Mouse (Mus musculus) kidney, embryonic 14.5 days (tissue): Measurements from ENCODE around the gene Alg11. TPM values are rescaled to one million over a fixed set of nuclear protein-coding genes. Genes with fewer than 3 reads are reported as not detected.

Experiments used
- ATAC-seq: fragments of 200-750 bp; cut with Nextera tagmentation; 2 replicates; pipeline ENCODE4 v1.8.0; 2017; ENCODE audit warnings: moderate number of reproducible peaks, mild to moderate bottlenecking, moderate TSS enrichment, moderate library complexity; ENCODE audit not compliant: low FRiP score, low TSS enrichment
- H3K27ac ChIP-seq: fragments of 300-500 bp; sonication (generic); 2 replicates; pipeline ENCODE4 v1.5.1; 2014; ENCODE audit warnings: low read depth, mild to moderate bottlenecking, low read length, moderate library complexity, mixed read lengths
- H3K27me3 ChIP-seq: fragments of 300-500 bp; sonication (generic); 2 replicates; pipeline ENCODE4 v1.6.1; 2014; ENCODE audit warnings: mild to moderate bottlenecking, low read length; ENCODE audit not compliant: control insufficient read depth, insufficient read depth
- H3K36me3 ChIP-seq: fragments of 300-500 bp; sonication (generic); 2 replicates; pipeline ENCODE4 v1.6.1; 2014; ENCODE audit warnings: low read length, mixed read lengths; ENCODE audit not compliant: control insufficient read depth, insufficient read depth
- H3K4me1 ChIP-seq: fragments of 300-500 bp; sonication (generic); 2 replicates; pipeline ENCODE4 v1.6.1; 2014; ENCODE audit warnings: low read length, mixed read lengths; ENCODE audit not compliant: control insufficient read depth, insufficient read depth
- H3K4me2 ChIP-seq: fragments of 300-500 bp; sonication (generic); replicated peaks from 2 replicates; pipeline ENCODE4 v1.6.1; 2014; ENCODE audit warnings: low read depth, mild to moderate bottlenecking, low read length
- H3K4me3 ChIP-seq: fragments of 300-500 bp; sonication (generic); 2 replicates; pipeline ENCODE4 v1.5.1; 2014; ENCODE audit warnings: mild to moderate bottlenecking, low read length
- H3K9ac ChIP-seq: fragments of 300-500 bp; sonication (generic); 2 replicates; pipeline ENCODE4 v1.6.1; 2014; ENCODE audit warnings: low read depth, mild to moderate bottlenecking, low read length, moderate library complexity
- H3K9me3 ChIP-seq: fragments of 300-500 bp; sonication (generic); 2 replicates; pipeline ENCODE4 v1.6.1; 2016; ENCODE audit warnings: low read length; ENCODE audit not compliant: control insufficient read depth
- WGBS: fragments of 180-500 bp; shearing (Covaris S2); extraction: QIAGEN DNeasy Blood & Tissue Kit; methylation state at CpG from one replicate; pipeline ENCODE4 v1.1.7; 2014; 5-methylcytosine and 5-hydroxymethylcytosine counted together
- polyA plus RNA-seq: library from polyadenylated mRNA; unstranded; fragments of >200 nt; fragmentation: Nextera tagmentation; extraction: Ambion mirVana; gene quantifications from 2 replicates; pipeline ENCODE4 v1.2.1, GENCODE M21; 2014

Gene Alg11
- polyA plus RNA-seq, 1 experiment from 2014 or later: 35.8 TPM

DNA sequence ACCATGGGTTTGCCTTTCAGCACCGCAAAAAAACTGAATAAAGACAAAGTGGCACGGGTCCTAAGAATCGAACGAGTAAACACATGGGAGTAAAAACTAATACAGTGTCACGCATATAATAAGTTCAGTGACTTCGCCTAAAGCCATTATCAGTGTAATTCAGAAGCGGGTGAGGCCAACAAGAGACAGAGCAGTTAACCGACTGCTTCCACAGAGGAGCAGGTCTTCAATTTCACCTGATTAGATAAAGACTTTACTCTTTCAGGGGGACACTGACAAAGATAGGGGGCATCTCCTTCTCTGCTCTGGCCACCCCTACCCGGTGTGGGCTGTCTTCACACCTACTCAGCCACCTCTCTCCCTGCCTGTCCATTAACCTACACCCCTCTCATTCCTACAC, 2.2 kb upstream of the Alg11 start:
- no peaks in the 10 kb centered on the region for H3K4me1 ChIP-seq
- no peak for ATAC-seq
- peaks cover 7% of the 10 kb centered on the region; the same call in 1 of the 2 replicates for H3K36me3 ChIP-seq
- 80% methylated on average over 9 of the region's 9 CpGs for WGBS
- H3K4me2 ChIP-seq: no peak overlapping the region
- no peak overlapping the region for H3K4me3 ChIP-seq
- H3K9me3 ChIP-seq: no peaks in the 10 kb centered on the region
- H3K27me3 ChIP-seq: peaks cover 16% of the 10 kb centered on the region
- no peak overlapping the region for H3K9ac ChIP-seq
- no peak overlapping the region for H3K27ac ChIP-seq

DNA sequence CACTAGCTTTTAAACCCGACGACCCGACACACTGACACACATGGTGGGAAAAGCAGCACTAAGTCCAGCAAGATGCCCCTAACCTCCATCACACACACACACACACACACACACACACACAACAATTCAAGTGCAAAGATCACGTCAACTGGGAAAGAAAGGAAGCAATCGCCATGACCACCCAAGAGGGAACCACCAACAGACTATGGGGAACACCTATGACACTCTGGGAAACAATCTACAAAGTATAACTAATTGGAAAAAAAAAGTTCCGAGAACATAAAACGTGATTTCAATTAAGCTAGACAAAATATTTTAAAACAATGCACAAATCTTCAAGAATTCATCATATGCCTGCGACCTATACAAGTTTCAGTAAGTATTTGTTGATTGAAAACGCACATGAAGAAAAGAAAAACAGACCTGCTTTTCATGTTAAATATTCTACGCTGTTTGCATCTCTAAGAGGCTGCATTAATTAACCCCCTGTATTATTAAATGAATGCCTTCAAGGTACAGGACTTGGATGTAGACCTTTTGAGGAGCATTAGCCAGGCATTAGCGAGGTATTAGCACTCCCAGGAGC, 1.3 kb upstream of the Alg11 start:
- peak overlapping the region; percentile 62; the same call in 1 of the 2 replicates for H3K9ac ChIP-seq
- H3K4me2 ChIP-seq: peak overlapping the region; percentile 73
- H3K4me1 ChIP-seq: no peaks in the 10 kb centered on the region
- no peak overlapping the region for H3K27ac ChIP-seq
- H3K9me3 ChIP-seq: no peaks in the 10 kb centered on the region
- H3K27me3 ChIP-seq: peaks cover 16% of the 10 kb centered on the region
- peak overlapping the region; percentile 63 for H3K4me3 ChIP-seq
- ATAC-seq: no peak
- H3K36me3 ChIP-seq: peaks cover 14% of the 10 kb centered on the region; the same call in 1 of the 2 replicates
- WGBS: 43% methylated on average over 11 of the region's 11 CpGs

DNA sequence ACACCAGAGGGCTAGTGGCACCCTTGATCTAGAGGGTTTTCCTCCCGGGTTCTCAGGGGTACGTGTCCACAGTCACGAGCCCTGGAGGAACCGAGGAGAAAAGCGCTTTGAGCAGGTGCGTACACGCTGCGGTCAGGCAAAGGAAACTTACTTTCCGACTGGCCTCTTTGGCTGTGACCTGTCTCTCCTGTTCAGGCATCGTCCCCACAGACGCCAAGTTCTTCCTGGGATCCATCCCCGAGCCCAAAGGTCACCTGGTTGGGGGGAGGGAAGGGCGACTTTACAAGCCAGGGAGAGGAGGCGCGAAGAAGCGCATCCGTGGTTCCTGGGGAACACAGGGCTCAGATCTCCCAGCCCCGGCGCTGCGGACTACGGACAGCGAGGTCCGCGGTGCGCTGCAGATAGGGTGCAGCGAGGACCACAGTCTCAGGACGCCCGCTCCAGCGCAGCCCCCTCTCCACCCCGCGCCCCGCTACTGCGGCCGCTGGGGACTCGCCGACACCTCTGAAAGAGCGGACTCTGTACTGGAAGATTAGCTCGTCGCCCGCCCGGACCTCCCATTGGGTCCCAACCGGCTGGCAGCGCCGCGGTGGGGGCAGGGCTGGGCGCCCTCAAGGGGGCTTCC, 588 bp upstream of the Alg11 start, which contains the start of gene Atp7b:
Gene Atp7b, minus strand, starts transcription at position 485 of the 625 bp plus-strand sequence.
- peak within 1 kb of the TSS; percentile 62 for H3K9ac ChIP-seq
- H3K4me2 ChIP-seq: peak within 1 kb of the TSS; percentile 73
- H3K27me3 ChIP-seq: peaks cover 16% of the 10 kb centered on the region
- peak within 1 kb of the TSS; percentile 63 for H3K4me3 ChIP-seq
- H3K27ac ChIP-seq: no peak within 1 kb of the TSS
- no peaks in the 10 kb centered on the region for H3K9me3 ChIP-seq
- H3K4me1 ChIP-seq: no peaks in the 10 kb centered on the region
- WGBS: under 1% methylated on average over 36 of the region's 46 CpGs
- peaks cover 19% of the 10 kb centered on the region for H3K36me3 ChIP-seq
- peak; percentile 91 for ATAC-seq

- H3K4me2 ChIP-seq: peak overlapping the region; percentile 71
- H3K27ac ChIP-seq: no peak overlapping the region
- H3K9me3 ChIP-seq: no peaks in the 10 kb centered on the region
- peaks cover 16% of the 10 kb centered on the region for H3K27me3 ChIP-seq
- peaks cover 31% of the 10 kb centered on the region for H3K36me3 ChIP-seq
- peak overlapping the region; percentile 62 for H3K9ac ChIP-seq
- no peaks in the 10 kb centered on the region for H3K4me1 ChIP-seq
- 6% methylated on average over 3 of the region's 3 CpGs for WGBS
- no peak for ATAC-seq
- H3K4me3 ChIP-seq: peak overlapping the region; percentile 63
Measured at GRCm38 (mm10) chr8:22061126-22061525, 605 bp downstream of the Alg11 start.

- Histone ChIP-seq H3K9ac (no peak overlapping the region), H3K27me3 (no peaks in the 10 kb centered on the region), H3K36me3 (no peaks in the 10 kb centered on the region), H3K4me1 (no peaks in the 10 kb centered on the region), H3K4me3 (no peak overlapping the region), H3K27ac (no peak overlapping the region), H3K9me3 (no peaks in the 10 kb centered on the region), H3K4me2 (no peak overlapping the region)
- 84% methylated on average over 9 of the region's 9 CpGs for WGBS
- no peak for ATAC-seq
Measured at GRCm38 (mm10) chr8:22079313-22080007, 18.9 kb downstream of the Alg11 start.

DNA sequence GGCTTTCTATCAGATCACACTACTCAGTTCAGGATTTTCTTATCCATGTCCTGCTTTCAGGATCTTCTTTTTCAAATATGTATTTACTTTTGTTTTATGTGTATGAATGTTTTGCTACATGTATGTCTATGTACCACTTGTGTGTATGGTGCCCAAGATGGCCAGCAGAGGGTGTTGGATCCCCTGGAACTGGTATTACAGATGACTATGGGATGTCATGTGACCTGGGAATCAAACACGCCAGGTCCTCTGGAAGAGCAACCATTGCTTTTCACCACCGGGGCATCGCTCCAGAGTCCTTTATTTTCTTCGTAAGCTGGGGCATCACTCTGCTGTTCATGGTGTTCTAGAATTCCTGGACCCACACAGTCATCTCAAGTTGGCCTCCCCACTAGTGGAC, 28.7 kb downstream of the Alg11 start:
- Histone ChIP-seq H3K27me3 (no peaks in the 10 kb centered on the region), H3K4me2 (no peak overlapping the region), H3K4me1 (no peaks in the 10 kb centered on the region), H3K9ac (no peak overlapping the region), H3K9me3 (no peaks in the 10 kb centered on the region), H3K36me3 (no peaks in the 10 kb centered on the region), H3K27ac (no peak overlapping the region), H3K4me3 (no peak overlapping the region)
- 90% methylated on average over 4 of the region's 4 CpGs for WGBS
- no peak for ATAC-seq

- WGBS: 38% methylated on average over 8 of the region's 8 CpGs
- Histone ChIP-seq H3K9me3 (no peaks in the 10 kb centered on the region), H3K4me3 (no peak overlapping the region), H3K9ac (no peak overlapping the region), H3K27ac (no peak overlapping the region), H3K36me3 (no peaks in the 10 kb centered on the region), H3K4me1 (no peaks in the 10 kb centered on the region), H3K27me3 (no peaks in the 10 kb centered on the region), H3K4me2 (no peak overlapping the region)
- ATAC-seq: no peak
Measured at GRCm38 (mm10) chr8:22091568-22091967, 31.0 kb downstream of the Alg11 start.

GRCm38 (mm10) chr8:22107020-22107419, 46.5 kb downstream of the Alg11 start:
- Histone ChIP-seq H3K4me3 (no peak overlapping the region), H3K27me3 (no peaks in the 10 kb centered on the region), H3K9me3 (no peaks in the 10 kb centered on the region), H3K36me3 (no peaks in the 10 kb centered on the region), H3K4me1 (no peaks in the 10 kb centered on the region), H3K4me2 (no peak overlapping the region), H3K27ac (no peak overlapping the region), H3K9ac (no peak overlapping the region)
- WGBS: 73% methylated on average over 4 of the region's 4 CpGs
- no peak for ATAC-seq
